Mouse (Mus musculus) retina, postnatal 1 day (tissue): Measurements from ENCODE around the gene Phyhipl.
A peak's percentile ranks its signal among the peaks of the same experiment; 100 is the strongest.

ENCODE experiments used
- DNase-seq: peaks from one replicate; pipeline ENCODE4 v3.0.0-alpha.2; 2012

Phyhipl gene

GRCm38 (mm10) chr10:70623461-70623860, 32.3 kb downstream of the Phyhipl start:
- no peak for DNase-seq

GRCm38 (mm10) chr10:70616377-70616776, 39.4 kb downstream of the Phyhipl start:
- no peak for DNase-seq

GRCm38 (mm10) chr10:70611633-70612032, 44.1 kb downstream of the Phyhipl start:
- DNase-seq, result no peak

- DNase-seq, result no peak
Measured at GRCm38 (mm10) chr10:70599925-70600305, 55.9 kb downstream of the Phyhipl start.

- DNase-seq, result peak; percentile 92
Measured at GRCm38 (mm10) chr10:70599126-70599924, 56.4 kb downstream of the Phyhipl start.

GRCm38 (mm10) chr10:70598516-70599125, 57.1 kb downstream of the Phyhipl start:
- DNase-seq, result peak; percentile 81

GRCm38 (mm10) chr10:70598081-70598515, 57.7 kb downstream of the Phyhipl start:
- DNase-seq, result no peak

- peak; percentile 47 for DNase-seq
Measured at GRCm38 (mm10) chr10:70594007-70594406, 61.8 kb downstream of the Phyhipl start.

GRCm38 (mm10) chr10:70586876-70587405, 68.8 kb downstream of the Phyhipl start:
- no peak for DNase-seq

- DNase-seq, result no peak
Measured at GRCm38 (mm10) chr10:70584171-70584570, 71.6 kb downstream of the Phyhipl start.

- DNase-seq, result peak; percentile 24
Measured at GRCm38 (mm10) chr10:70581556-70582211, 74.1 kb downstream of the Phyhipl start.

GRCm38 (mm10) chr10:70563636-70564035, 92.1 kb downstream of the Phyhipl start:
- DNase-seq, result peak; percentile 71

GRCm38 (mm10) chr10:70552531-70552930, 103.2 kb downstream of the Phyhipl start:
- DNase-seq, result no peak

- DNase-seq, result no peak
Measured at GRCm38 (mm10) chr10:70542857-70543256, 112.9 kb downstream of the Phyhipl start.

- DNase-seq, result peak; percentile 69
Measured at GRCm38 (mm10) chr10:70540456-70541195, 115.1 kb downstream of the Phyhipl start.

GRCm38 (mm10) chr10:70539251-70539650, 116.5 kb downstream of the Phyhipl start:
- DNase-seq, result no peak

- DNase-seq, result no peak
Measured at GRCm38 (mm10) chr10:70537694-70538093, 118.1 kb downstream of the Phyhipl start.

- peak; percentile 70 for DNase-seq
Measured at GRCm38 (mm10) chr10:70535401-70535800, 120.4 kb downstream of the Phyhipl start.

- no peak for DNase-seq
Measured at GRCm38 (mm10) chr10:70534571-70534970, 121.2 kb downstream of the Phyhipl start.

GRCm38 (mm10) chr10:70533986-70534385, 121.8 kb downstream of the Phyhipl start:
- DNase-seq, result no peak

- no peak for DNase-seq
Measured at GRCm38 (mm10) chr10:70533301-70533781, 122.4 kb downstream of the Phyhipl start.

GRCm38 (mm10) chr10:70532249-70532648, 123.5 kb downstream of the Phyhipl start:
- DNase-seq, result no peak
